Mouse (Mus musculus) CH12.LX (cell line): ENCODE measurements around the gene Unc5cl. TPM values are rescaled to one million over a fixed set of nuclear protein-coding genes. Genes with fewer than 3 reads are reported as not detected.

Experiments used
- DNase-seq: peaks from one replicate; pipeline ENCODE4 v3.0.0-alpha.2; 2013; ENCODE audit errors: extremely low read depth
- H3K27ac ChIP-seq: 2 replicates; pipeline ENCODE4 v1.5.1; 2012; ENCODE audit warnings: low read depth, mild to moderate bottlenecking, control low read depth, moderate library complexity; ENCODE audit not compliant: insufficient read depth
- H3K27me3 ChIP-seq: replicated peaks from 2 replicates; pipeline ENCODE3; 2012; ENCODE audit warnings: inconsistent platforms
- H3K36me3 ChIP-seq, 2 experiments: replicated peaks in 1 of 2; 2 replicates each; pipeline versions ENCODE3 to v1.6.1; 2012; ENCODE audit warnings: inconsistent platforms in 1 of 2, low read length in 1 of 2, mild to moderate bottlenecking in 1 of 2, mixed read lengths in 1 of 2, moderate library complexity in 1 of 2; ENCODE audit not compliant: control insufficient read depth in 1 of 2, insufficient read depth in 1 of 2
- H3K4me1 ChIP-seq, 2 experiments: 2 replicates each; pipeline ENCODE4 v1.6.1; 2012; ENCODE audit warnings: inconsistent platforms in 1 of 2, moderate library complexity in 1 of 2; ENCODE audit not compliant: insufficient read depth in 2 of 2, control insufficient read depth in 1 of 2
- H3K4me2 ChIP-seq: 2 replicates; pipeline ENCODE4 v1.6.1; 2012; ENCODE audit warnings: low read depth, mild to moderate bottlenecking, control low read depth; ENCODE audit not compliant: poor library complexity, insufficient read depth, severe bottlenecking
- H3K4me3 ChIP-seq, 3 experiments: fragments of 150-350 bp in 1 of 3; sonication (generic) in 1 of 3; replicated peaks in 1 of 3; 2 replicates each; pipeline versions ENCODE3 to v1.5.1; 2011 to 2012; ENCODE audit warnings: low read depth in 2 of 3, low read length in 2 of 3, mild to moderate bottlenecking in 2 of 3, moderate library complexity in 2 of 3, control low read depth in 1 of 3, improper control_type of control experiment in 1 of 3, inconsistent platforms in 1 of 3, mixed read lengths in 1 of 3; ENCODE audit not compliant: poor library complexity in 1 of 3
- H3K79me2 ChIP-seq: replicated peaks from 2 replicates; pipeline ENCODE4 v1.6.1; 2012; ENCODE audit warnings: mild to moderate bottlenecking, moderate library complexity; ENCODE audit not compliant: control insufficient read depth, poor library complexity, insufficient read depth, severe bottlenecking; ENCODE audit errors: extremely low read depth
- H3K9ac ChIP-seq: 2 replicates; pipeline ENCODE4 v1.6.1; 2012; ENCODE audit warnings: low read depth, mild to moderate bottlenecking, control low read depth, moderate library complexity; ENCODE audit not compliant: insufficient read depth
- H3K9me3 ChIP-seq: replicated peaks from 2 replicates; pipeline ENCODE3; 2012; ENCODE audit warnings: low read length, inconsistent platforms, mixed read lengths
- CTCF ChIP-seq, 2 experiments: IDR thresholded peaks in 1 of 2; conservative IDR thresholded peaks in 1 of 2; 2 replicates each; pipeline ENCODE4 v1.5.1; 2011 to 2012; ENCODE audit warnings: low read depth in 2 of 2, low read length in 2 of 2, improper control_type of control experiment in 1 of 2, inconsistent platforms in 1 of 2, mild to moderate bottlenecking in 1 of 2, moderate library complexity in 1 of 2
- ELF1 ChIP-seq: IDR thresholded peaks from 2 replicates; pipeline ENCODE4 v1.6.1; 2014; ENCODE audit warnings: low read depth, mild to moderate bottlenecking, inconsistent platforms, low read length, improper control_type of control experiment
- ETS1 ChIP-seq: conservative IDR thresholded peaks from 2 replicates; pipeline ENCODE4 v1.6.1; 2012; ENCODE audit warnings: low read depth, mild to moderate bottlenecking, inconsistent platforms, low read length, improper control_type of control experiment, moderate library complexity
- GABPA ChIP-seq: IDR thresholded peaks from 2 replicates; pipeline ENCODE4 v1.6.1; 2012; ENCODE audit warnings: low read depth, low read length, improper control_type of control experiment, inconsistent platforms; ENCODE audit not compliant: insufficient replicate concordance
- HCFC1 ChIP-seq: IDR thresholded peaks from 2 replicates; pipeline ENCODE4 v1.6.1; 2012; ENCODE audit warnings: low read depth, mild to moderate bottlenecking, inconsistent platforms, low read length, improper control_type of control experiment
- KAT2A ChIP-seq: IDR thresholded peaks from 2 replicates; pipeline ENCODE4 v1.6.1; 2012; ENCODE audit warnings: low read length, improper control_type of control experiment, inconsistent platforms; ENCODE audit not compliant: insufficient replicate concordance
- MAFK ChIP-seq: IDR thresholded peaks from 2 replicates; pipeline ENCODE4 v1.6.1; 2011; ENCODE audit warnings: low read length, improper control_type of control experiment; ENCODE audit not compliant: insufficient replicate concordance
- MAX ChIP-seq: IDR thresholded peaks from 2 replicates; pipeline ENCODE4 v1.6.1; 2011; ENCODE audit warnings: low read length, improper control_type of control experiment
- MYC ChIP-seq: IDR thresholded peaks from 2 replicates; pipeline ENCODE4 v1.6.1; 2011; ENCODE audit warnings: low read depth, mild to moderate bottlenecking, improper control_type of control experiment, low read length
- NELFE ChIP-seq: IDR thresholded peaks from 2 replicates; pipeline ENCODE4 v1.6.1; 2011; ENCODE audit warnings: low read depth, low read length, improper control_type of control experiment
- NRF1 ChIP-seq: IDR thresholded peaks from 2 replicates; pipeline ENCODE4 v1.6.1; 2014; ENCODE audit warnings: low read depth, mild to moderate bottlenecking, inconsistent platforms, low read length, improper control_type of control experiment, moderate library complexity
- PAX5 ChIP-seq: IDR thresholded peaks from 2 replicates; pipeline ENCODE4 v1.6.1; 2012; ENCODE audit warnings: low read length, inconsistent platforms, mixed read lengths
- POLR2AphosphoS2 ChIP-seq: IDR thresholded peaks from 2 replicates; pipeline ENCODE4 v1.6.1; 2011; ENCODE audit warnings: low read depth, low read length, improper control_type of control experiment
- RAD21 ChIP-seq: IDR thresholded peaks from 2 replicates; pipeline ENCODE4 v1.6.1; 2011; ENCODE audit warnings: low read depth, mild to moderate bottlenecking, low read length, improper control_type of control experiment, moderate library complexity
- SIN3A ChIP-seq: IDR thresholded peaks from 2 replicates; pipeline ENCODE4 v1.6.1; 2012; ENCODE audit warnings: low read length, improper control_type of control experiment, inconsistent platforms
- TBP ChIP-seq: conservative IDR thresholded peaks from 2 replicates; pipeline ENCODE4 v1.6.1; 2011; ENCODE audit warnings: low read depth, low read length, improper control_type of control experiment
- TCF12 ChIP-seq: IDR thresholded peaks from 2 replicates; pipeline ENCODE4 v1.6.1; 2014; ENCODE audit warnings: low read depth, mild to moderate bottlenecking, inconsistent platforms, low read length, improper control_type of control experiment
- UBTF ChIP-seq: IDR thresholded peaks from 2 replicates; pipeline ENCODE4 v1.6.1; 2012; ENCODE audit warnings: low read depth, mild to moderate bottlenecking, inconsistent platforms, low read length, improper control_type of control experiment, moderate library complexity
- USF2 ChIP-seq: conservative IDR thresholded peaks from 2 replicates; pipeline ENCODE4 v1.6.1; 2011; ENCODE audit warnings: low read depth, low read length, improper control_type of control experiment
- ZMIZ1 ChIP-seq: IDR thresholded peaks from 2 replicates; pipeline ENCODE4 v1.6.1; 2012; ENCODE audit warnings: low read depth, mild to moderate bottlenecking, inconsistent platforms, low read length, improper control_type of control experiment
- dilution Hi-C: fragments of 300-500 bp; cut with MboI; formaldehyde crosslinking; loops from 2 replicates; pipeline ENCODE4 v1.14.3; 2020; ENCODE audit warnings: low sequenced_read_pairs; ENCODE audit not compliant: extremely low pct_unique_long_range_greater_than_20kb, extremely low pct_ligation_motif_present
- in situ Hi-C: fragments of 300-500 bp; cut with MboI; formaldehyde crosslinking; loops from 3 replicates; pipeline ENCODE4 v1.14.3; 2019; ENCODE audit warnings: low sequenced_read_pairs, low pct_ligation_motif_present, low pct_unique_long_range_greater_than_20kb, mixed read lengths
- polyA plus RNA-seq: library from polyadenylated mRNA; unstranded; fragments of >175 nt; gene quantifications from 2 replicates; pipeline ENCODE4 v1.2.1, GENCODE M21; 2012; ENCODE audit warnings: low read depth; ENCODE audit not compliant: insufficient read length
- total RNA-seq, 2 experiments: library from RNA; depleted of rRNA; stranded (reverse); fragments of 300-350 nt in 1 of 2; fragments of >200 nt in 1 of 2; gene quantifications; 2 replicates each; pipeline ENCODE4 v1.2.3; 2012 to 2014

Gene Unc5cl
- total and polyA plus RNA-seq, 3 experiments = 0.09 to 0.21 TPM; not detected in 1

- no peaks in the 10 kb centered on the region for H3K9me3 ChIP-seq
- in situ Hi-C loops (no loop called here), dilution Hi-C loops (no loop called here)
- TF ChIP-seq POLR2AphosphoS2 (no peak), SIN3A (no peak), KAT2A (no peak), GABPA (no peak), TBP (no peak)
- peaks cover 2% of the 10 kb centered on the region for H3K27me3 ChIP-seq
- H3K36me3 ChIP-seq = no peaks in the 10 kb centered on the region
- no peak overlapping the region for H3K4me3 ChIP-seq
- H3K4me2 ChIP-seq = no peak overlapping the region
- no peak for DNase-seq
- no peak overlapping the region for H3K9ac ChIP-seq
- no peaks in the 10 kb centered on the region for H3K79me2 ChIP-seq
- peaks cover 0 to 14% of the 10 kb centered on the region in 2 experiments; a peak in 2 of 4 replicates for H3K4me1 ChIP-seq
- H3K27ac ChIP-seq = no peak overlapping the region
Observed at GRCm38 (mm10) chr17:48433006-48433655, 21.6 kb upstream of the Unc5cl start.

DNA sequence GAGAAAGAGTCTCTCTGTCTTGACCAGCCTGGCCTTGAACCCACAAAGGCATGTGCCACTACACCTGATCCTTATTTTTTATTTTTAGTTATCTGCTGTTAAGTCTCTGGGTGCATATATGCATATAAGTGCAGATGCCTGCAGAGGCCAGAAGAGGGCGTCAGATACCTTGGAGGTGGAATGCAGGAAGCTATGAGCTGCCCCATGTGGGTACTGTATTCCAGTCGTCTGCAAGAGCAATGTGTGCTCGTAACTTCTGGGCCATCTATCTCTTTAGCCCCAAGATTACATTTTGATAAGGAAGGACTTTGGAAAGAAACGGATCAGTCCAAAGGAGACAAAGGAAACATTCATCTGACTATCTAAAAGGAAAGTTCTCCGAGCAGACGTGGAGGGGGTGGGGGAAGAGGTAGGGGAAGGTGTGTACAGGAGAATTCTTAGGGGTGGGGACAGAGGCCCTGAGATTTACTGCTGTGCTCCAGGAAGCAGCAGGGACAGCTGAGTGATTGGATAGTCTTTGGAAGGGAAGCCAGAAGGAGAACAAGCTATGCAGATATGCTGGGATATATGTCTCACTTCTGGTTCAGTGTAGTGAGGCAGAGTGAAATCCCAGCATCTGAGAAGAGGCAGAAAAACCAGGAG is 20.9 kb upstream of the Unc5cl start:
- Histone ChIP-seq H3K9ac (no peak overlapping the region), H3K4me2 (no peak overlapping the region), H3K79me2 (no peaks in the 10 kb centered on the region), H3K36me3 (no peaks in the 10 kb centered on the region), H3K9me3 (no peaks in the 10 kb centered on the region), H3K4me1 (peaks cover 0 to 9% of the 10 kb centered on the region in 2 experiments; a peak in 2 of 4 replicates)
- in situ Hi-C loops = no loop called here
- TF ChIP-seq CTCF (conservative IDR thresholded peaks at IDR 0.05 in 1 of 2, IDR thresholded peaks at IDR 0.05 in 1 of 2; ENCODE audit: low read depth in 2 of 2, low read length in 2 of 2) (peak in 1 of 2 experiments; percentile 26; a peak in 1 of 4 replicates), NELFE (no peak), RAD21 (peak; percentile 12), MAX (no peak), USF2 (no peak), ELF1 (no peak)
- TF ChIP-seq, all 38 proteins: peak for 2
- Histone ChIP-seq H3K27me3 (peaks cover 2% of the 10 kb centered on the region), H3K4me3 (no peak overlapping the region), H3K27ac (no peak overlapping the region)
- DNase-seq = no peak
- dilution Hi-C loops = no loop called here

- Histone ChIP-seq H3K27ac (no peak overlapping the region), H3K4me1 (peaks cover 0 to 6% of the 10 kb centered on the region in 2 experiments; a peak in 2 of 4 replicates), H3K4me2 (no peak overlapping the region), H3K36me3 (no peaks in the 10 kb centered on the region), H3K4me3 (no peak overlapping the region)
- DNase-seq = no peak
- in situ Hi-C loops (no loop called here), dilution Hi-C loops (no loop called here)
- no peak for TF ChIP-seq CTCF (conservative IDR thresholded peaks at IDR 0.05 in 1 of 2, IDR thresholded peaks at IDR 0.05 in 1 of 2; ENCODE audit: low read depth in 2 of 2, low read length in 2 of 2)
- TF ChIP-seq POLR2AphosphoS2 = no peak
- TF ChIP-seq HCFC1 = no peak
- no peak for TF ChIP-seq PAX5
- TF ChIP-seq TCF12 = no peak
- no peak for TF ChIP-seq NRF1
- no peak for TF ChIP-seq NELFE
- TF ChIP-seq GABPA = no peak
- no peak for TF ChIP-seq KAT2A
- no peak for TF ChIP-seq MAX
- TF ChIP-seq SIN3A = no peak
- TF ChIP-seq MAFK = no peak
- TF ChIP-seq UBTF = no peak
- TF ChIP-seq ETS1 = no peak
- no peak for TF ChIP-seq MYC
- TF ChIP-seq ZMIZ1 = no peak
- TF ChIP-seq, all 38 proteins: peak for 0
- Histone ChIP-seq H3K9ac (no peak overlapping the region), H3K79me2 (no peaks in the 10 kb centered on the region), H3K9me3 (no peaks in the 10 kb centered on the region), H3K27me3 (peaks cover 2% of the 10 kb centered on the region)
Observed at GRCm38 (mm10) chr17:48434479-48434878, 20.2 kb upstream of the Unc5cl start.
